Mouse (Mus musculus) gastrocnemius, adult 2 months (tissue): Measurements from ENCODE around the gene Hook2. TPM values are rescaled to one million over a fixed set of nuclear protein-coding genes. Genes with fewer than 3 reads are reported as not detected.

Experiments used
- DNase-seq: peaks from one replicate; pipeline ENCODE4 v3.0.0; 2022
- H3K27ac ChIP-seq: fragments of 200-600 bp; 2 replicates; pipeline ENCODE4 v1.8.1; 2022; ENCODE audit warnings: mild to moderate bottlenecking
- H3K4me3 ChIP-seq: fragments of 200-600 bp; 2 replicates; pipeline ENCODE4 v1.8.1; 2022; ENCODE audit warnings: mild to moderate bottlenecking, moderate library complexity
- CTCF ChIP-seq: fragments of 200-600 bp; IDR thresholded peaks from 2 replicates; pipeline ENCODE4 v1.8.1; 2022; ENCODE audit warnings: antibody characterized with exemption, mild to moderate bottlenecking, moderate library complexity
- intact Hi-C: fragments of 180-260 bp; cut with DNase I; formaldehyde crosslinking; loops from one replicate; pipeline ENCODE4 v1.15.1; 2025
- total RNA-seq, 2 experiments: library from RNA; stranded (reverse); gene quantifications; 2 replicates each; pipeline ENCODE4 v1.2.3; 2021

The Hook2 gene
- total RNA-seq, 2 experiments from 2014 or later = 1.4 to 2.0 TPM

DNA sequence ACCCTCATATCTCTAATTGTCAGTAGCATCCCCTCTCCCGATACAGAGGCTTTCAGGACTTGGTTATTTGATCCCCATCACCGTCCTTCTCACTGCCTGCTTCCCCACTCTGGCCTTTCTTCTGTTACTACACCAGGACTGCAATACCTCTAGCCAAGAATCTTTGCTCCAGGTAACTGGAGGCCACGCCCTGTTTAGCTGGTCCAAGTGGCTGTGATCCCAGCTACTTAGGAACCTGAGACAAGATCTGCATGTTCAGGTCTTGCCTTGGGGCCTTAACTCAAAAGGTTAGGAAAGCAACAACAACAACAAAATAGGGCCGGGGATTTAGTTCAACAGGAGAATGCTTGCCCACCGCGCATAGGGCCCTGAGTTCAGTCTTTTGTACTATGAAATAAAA lies 53.2 kb downstream of the Hook2 start:
- intact Hi-C loops = no loop called here
- 0 out of 2 replicates have a peak overlapping the region, but pooled peaks have one; percentile 24 for H3K27ac ChIP-seq
- DNase-seq = no peak
- TF ChIP-seq CTCF = no peak
- no peak overlapping the region for H3K4me3 ChIP-seq

Other genes with a start within 250 kb of the Hook2 start
- 100 to 1,000 TPM; 465 to 558 TPM for gene Nfix, start 190.3 kb upstream of the Hook2 start, total RNA-seq
- 10 to 100 TPM; 10.2 to 14.3 TPM for gene Dand5, start 167.8 kb upstream of the Hook2 start, total RNA-seq
- 10 to 100 TPM; 16.2 to 30.4 TPM for gene Gadd45gip1, start 159.1 kb upstream of the Hook2 start, total RNA-seq
- gene Rad23a, start 149.9 kb upstream of the Hook2 start, total RNA-seq = 100 to 1,000 TPM; 159 to 172 TPM
- 100 to 1,000 TPM; 149 to 205 TPM for gene Calr, start 143.7 kb upstream of the Hook2 start, total RNA-seq
- gene Farsa, start 133.6 kb upstream of the Hook2 start, total RNA-seq = 10 to 100 TPM; 23.8 to 24.9 TPM
- 1 to 10 TPM; 1.2 to 1.8 TPM for gene Syce2, start 118.5 kb upstream of the Hook2 start, total RNA-seq
- 10 to 100 TPM; 33.9 to 51.1 TPM for gene Gcdh, start 96.7 kb upstream of the Hook2 start, total RNA-seq
- gene Klf1, start 88.7 kb upstream of the Hook2 start, total RNA-seq = not detected
- gene Dnase2a, start 82.0 kb upstream of the Hook2 start, total RNA-seq = 1 to 10 TPM; 4.0 to 8.4 TPM
- under 1 TPM in 1 of 2 experiments, not detected in 1; 0.17 TPM for gene Mast1, start 53.2 kb upstream of the Hook2 start, total RNA-seq
- not detected for gene Rtbdn, start 43.6 kb upstream of the Hook2 start, total RNA-seq
- not detected for gene Gm49661, start 21.2 kb upstream of the Hook2 start, total RNA-seq
- gene Prdx2, start 21.0 kb upstream of the Hook2 start, total RNA-seq = 100 to 1,000 TPM; 151 to 245 TPM
- 10 to 100 TPM; 22.1 to 25.9 TPM for gene Rnaseh2a, start 20.8 kb upstream of the Hook2 start, total RNA-seq
- gene Junb, start 11.9 kb upstream of the Hook2 start, total RNA-seq = 10 to 100 TPM in 1 of 2 experiments, 1 to 10 TPM in 1; 5.7 to 10.1 TPM
- not detected for gene Best2, start 23.9 kb downstream of the Hook2 start, total RNA-seq
- 10 to 100 TPM; 50.6 to 58.0 TPM for gene Asna1, start 34.7 kb downstream of the Hook2 start, total RNA-seq
- gene Trir, start 36.2 kb downstream of the Hook2 start, total RNA-seq = 10 to 100 TPM; 71.9 to 72.4 TPM
- gene Tnpo2, start 46.3 kb downstream of the Hook2 start, total RNA-seq = 10 to 100 TPM; 29.9 to 33.4 TPM
- gene Fbxw9, start 69.5 kb downstream of the Hook2 start, total RNA-seq = 1 to 10 TPM; 1.4 to 1.5 TPM
- not detected for gene Gm5741, start 77.4 kb downstream of the Hook2 start, total RNA-seq
- 10 to 100 TPM; 27.0 to 28.2 TPM for gene Dhps, start 81.2 kb downstream of the Hook2 start, total RNA-seq
- 10 to 100 TPM; 44.2 to 44.9 TPM for gene Wdr83os, start 90.1 kb downstream of the Hook2 start, total RNA-seq
- gene Wdr83, start 90.7 kb downstream of the Hook2 start, total RNA-seq = 10 to 100 TPM; 16.5 to 17.2 TPM
- 10 to 100 TPM in 1 of 2 experiments, 1 to 10 TPM in 1; 8.1 to 10.3 TPM for gene Man2b1, start 92.7 kb downstream of the Hook2 start, total RNA-seq
- 1 to 10 TPM in 1 of 2 experiments, under 1 TPM in 1; 0.84 to 1.2 TPM for gene Zfp791, start 132.5 kb downstream of the Hook2 start, total RNA-seq
- gene Cks1brt, start 161.3 kb downstream of the Hook2 start, total RNA-seq = not detected
- gene Olfr371, start 235.4 kb downstream of the Hook2 start, total RNA-seq = not detected